Mouse (Mus musculus) monocyte, adult 2 months (primary cell): ENCODE results near the gene Tjap1.

Experiments
- DNase-seq, 2 experiments: peaks; one replicate each; pipeline ENCODE4 v3.0.0; 2022; ENCODE audit warnings: low spot score in 2 of 2, low read depth in 1 of 2

Tjap1 gene

GRCm38 (mm10) chr17:46253452-46254084 is 29.3 kb downstream of the Tjap1 start, which contains the start of gene Lrrc73:
Gene Lrrc73, plus strand, starts transcription at chr17:46253531.
- DNase-seq: peak; percentile 80 to 90

DNA sequence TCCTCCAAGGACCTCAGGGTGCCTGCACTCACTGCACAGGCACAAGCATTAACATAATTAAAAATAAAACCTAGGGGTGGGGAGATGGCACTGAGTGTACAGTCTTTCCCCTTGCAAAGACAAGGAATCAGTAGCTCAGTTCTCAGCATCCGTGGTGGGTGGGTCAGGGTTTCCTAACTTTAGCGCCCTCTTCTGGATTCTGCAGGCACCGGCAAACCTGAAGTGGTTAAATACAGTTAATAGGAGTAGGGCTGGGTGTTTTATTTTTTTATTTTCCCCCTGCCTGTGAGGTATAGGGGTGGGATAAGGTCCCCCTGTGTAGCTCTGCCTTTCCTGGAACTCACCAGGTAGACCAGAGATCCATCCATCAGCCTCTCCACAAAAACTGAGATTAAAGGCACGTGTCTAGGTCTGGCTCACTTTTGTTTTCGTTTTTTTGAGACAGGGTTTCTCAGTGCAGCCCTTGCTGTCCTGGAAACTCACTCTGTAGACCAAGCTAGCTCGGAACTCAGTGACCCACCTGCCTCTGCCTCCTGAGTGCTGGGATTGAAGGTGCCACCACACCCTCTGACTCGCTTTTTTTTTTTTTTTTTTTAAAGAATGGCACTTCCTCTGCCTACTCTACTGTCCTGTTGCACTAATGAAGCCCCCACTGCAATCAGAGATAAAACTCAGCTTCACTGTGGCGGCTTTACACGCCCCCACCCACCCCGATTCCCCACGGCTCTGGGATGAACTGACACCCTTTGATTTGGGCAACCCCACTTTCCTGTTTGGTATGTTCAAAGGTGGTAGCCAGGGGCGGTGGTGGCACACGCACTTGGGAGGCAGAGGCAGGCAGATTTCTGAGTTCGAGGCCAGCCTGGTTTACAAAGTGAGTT is 30.0 kb downstream of the Tjap1 start:
- DNase-seq: no peak

DNA sequence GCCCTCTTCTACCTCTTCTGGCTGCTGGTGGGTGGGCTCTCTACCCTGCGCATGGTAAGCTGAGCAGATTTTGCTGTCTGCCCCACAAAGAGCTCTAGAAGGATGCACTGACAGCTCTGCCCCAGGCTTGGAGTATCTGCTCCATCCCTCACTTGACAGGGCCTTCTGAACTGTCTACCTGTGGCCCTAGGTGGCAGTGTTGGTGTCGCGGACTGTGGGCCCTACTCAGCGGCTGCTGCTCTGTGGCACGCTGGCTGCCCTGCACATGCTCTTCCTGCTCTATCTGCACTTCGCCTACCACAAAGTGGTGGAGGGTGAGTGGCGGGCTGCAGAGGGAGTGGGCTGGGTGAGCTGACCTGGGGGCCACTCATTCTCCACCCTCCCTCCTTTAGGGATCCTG is 31.7 kb downstream of the Tjap1 start:
- DNase-seq: no peak

DNA sequence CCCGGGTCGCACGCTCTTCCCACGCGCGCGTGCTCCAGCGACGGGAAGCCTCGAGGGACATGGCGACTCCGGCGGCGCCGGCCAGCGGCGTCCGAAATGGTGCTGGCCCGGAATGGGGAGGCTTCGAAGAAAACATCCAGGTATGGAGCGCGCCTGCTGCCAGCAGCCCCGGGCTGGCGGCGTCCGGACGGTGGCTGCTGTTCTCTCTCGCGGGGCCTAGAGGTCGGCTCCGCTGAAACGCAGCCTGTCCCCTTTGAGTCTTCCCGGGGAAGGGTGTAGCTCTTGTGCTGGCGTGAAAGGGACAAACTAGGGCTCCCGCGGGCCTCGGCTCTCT is 34.7 kb downstream of the Tjap1 start:
- DNase-seq: no peak

- peak; percentile 86 to 90 for DNase-seq
These were observed 35.2 kb downstream of the Tjap1 start, which contains the start of the genes Polr1c and Yipf3 for GRCm38 (mm10) chr17:46247512-46248188. Gene Polr1c, minus strand, starts transcription at chr17:46248054. Gene Yipf3, plus strand, starts transcription at chr17:46248080.

DNA sequence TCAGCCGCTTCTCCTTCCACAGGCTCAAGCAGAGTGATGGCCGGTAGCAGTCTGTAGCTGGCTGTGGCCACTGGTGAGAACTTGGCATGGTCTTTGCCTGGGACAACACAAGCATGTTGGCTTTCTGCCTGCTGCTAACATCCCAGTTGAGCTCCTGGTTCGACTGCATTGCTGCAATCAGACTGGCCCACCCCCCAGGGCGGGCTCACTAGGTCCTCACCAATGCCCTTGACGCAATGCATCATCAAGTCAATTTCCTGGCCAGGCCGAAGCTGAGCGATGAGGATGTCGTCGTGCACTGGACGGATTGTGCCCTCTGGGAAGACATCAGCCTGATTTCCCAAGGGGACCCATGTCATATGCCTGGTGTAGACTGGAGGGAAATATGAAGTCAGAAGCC is 38.2 kb downstream of the Tjap1 start:
- DNase-seq: no peak

- no peak for DNase-seq
These were observed 39.2 kb downstream of the Tjap1 start for GRCm38 (mm10) chr17:46243624-46244023.

GRCm38 (mm10) chr17:46242993-46243392 is 39.8 kb downstream of the Tjap1 start:
- no peak for DNase-seq

GRCm38 (mm10) chr17:46242274-46242673 is 40.6 kb downstream of the Tjap1 start:
- no peak for DNase-seq

DNA sequence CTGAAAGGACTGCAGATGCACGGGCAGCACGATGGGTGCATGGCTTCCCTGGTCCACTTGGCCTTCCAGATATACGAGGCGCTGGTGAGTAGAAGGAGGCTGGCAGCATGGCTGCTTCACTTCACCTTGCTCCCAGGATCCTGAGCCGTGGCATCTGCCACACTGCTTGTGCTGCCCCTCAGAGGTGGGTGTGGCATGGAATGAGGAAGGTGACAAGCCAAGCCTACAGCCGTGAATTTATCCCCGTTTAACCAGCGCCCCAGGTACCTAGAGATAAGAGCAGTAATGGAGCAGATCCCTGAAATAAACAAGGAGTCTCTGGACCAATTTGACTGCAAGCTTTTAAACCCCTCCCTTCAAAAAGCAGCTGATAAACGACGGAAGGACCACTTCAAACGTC is 41.4 kb downstream of the Tjap1 start:
- DNase-seq: no peak

- no peak for DNase-seq
These were observed 43.2 kb downstream of the Tjap1 start for GRCm38 (mm10) chr17:46239516-46240114.

GRCm38 (mm10) chr17:46237480-46237879 is 45.3 kb downstream of the Tjap1 start:
- no peak for DNase-seq

GRCm38 (mm10) chr17:46237079-46237478 is 45.7 kb downstream of the Tjap1 start:
- DNase-seq: no peak

DNA sequence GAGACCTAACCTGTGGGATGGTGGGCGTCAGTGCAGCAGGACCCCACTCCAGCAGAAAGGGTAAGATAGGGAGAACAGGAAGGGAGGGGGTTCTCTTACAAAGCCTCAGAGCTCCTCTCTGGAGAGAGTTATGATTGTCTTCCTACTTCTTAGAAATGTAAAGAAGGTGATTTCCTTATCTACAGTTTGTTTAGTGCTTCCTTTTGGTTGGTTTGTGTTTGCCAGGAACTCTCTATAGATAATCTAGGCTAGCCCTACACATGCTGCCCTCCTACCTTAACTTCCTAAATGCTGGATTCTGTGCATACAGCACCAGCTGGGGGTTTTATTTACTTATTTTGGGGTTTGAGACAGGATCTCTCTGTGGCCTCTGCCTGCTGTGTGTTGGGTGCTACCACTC is 46.8 kb downstream of the Tjap1 start:
- DNase-seq: no peak

- DNase-seq: no peak
These were observed 55.2 kb downstream of the Tjap1 start for GRCm38 (mm10) chr17:46227576-46227975.

DNA sequence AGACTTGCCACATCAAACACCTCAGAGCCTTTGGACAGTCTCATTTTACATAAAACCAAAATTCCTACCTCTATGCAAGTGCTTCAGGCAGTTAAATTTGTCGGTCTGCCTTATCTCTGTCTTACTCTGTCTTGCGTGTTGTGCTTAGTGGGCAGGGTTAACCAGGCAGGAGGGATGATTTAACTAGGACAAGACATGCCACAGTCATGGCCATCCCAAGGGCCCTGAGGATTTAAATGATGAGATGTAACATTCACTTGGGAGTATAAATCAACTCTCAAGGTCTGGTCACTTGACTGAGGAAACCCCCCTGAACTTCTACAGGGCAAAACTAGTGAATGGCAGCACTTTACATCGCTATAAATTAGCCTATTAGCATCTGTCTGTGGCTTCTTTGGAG is 61.2 kb downstream of the Tjap1 start:
- DNase-seq: no peak

GRCm38 (mm10) chr17:46210550-46210949 is 72.3 kb downstream of the Tjap1 start:
- no peak for DNase-seq
